Mouse (Mus musculus): Measurements from ENCODE around the gene Olfr463. TPM values are rescaled to one million over a fixed set of nuclear protein-coding genes. Genes with fewer than 3 reads are reported as not detected.

Gene Olfr463
- polyA plus RNA-seq, 1 experiment from 2014 or later, result not detected

Other genes starting within 250 kb of the Olfr463 start
- 0.90 and 1.2 TPM in 2 replicates for gene Rnf43, start 234.7 kb downstream of the Olfr463 start, polyA plus RNA-seq (2016; fragmentation: Nextera tagmentation; extraction: Ambion mirVana)
- 178 and 184 TPM in 2 replicates for gene Supt4a, start 159.8 kb downstream of the Olfr463 start, polyA plus RNA-seq (2016; fragmentation: Nextera tagmentation; extraction: Ambion mirVana)
- gene Tspoap1, start 136.8 kb downstream of the Olfr463 start, polyA plus RNA-seq (2016; fragmentation: Nextera tagmentation; extraction: Ambion mirVana), result 7.8 and 10.5 TPM in 2 replicates
- gene Mpo, start 103.8 kb downstream of the Olfr463 start, polyA plus RNA-seq (2016; fragmentation: Nextera tagmentation; extraction: Ambion mirVana), result 2.8 and 5.0 TPM in 2 replicates
- gene Lpo, start 69.1 kb downstream of the Olfr463 start, polyA plus RNA-seq (2016; fragmentation: Nextera tagmentation; extraction: Ambion mirVana), result 0.31 and 0.57 TPM in 2 replicates
- 17.2 and 18.6 TPM in 2 replicates for gene Mks1, start 44.2 kb downstream of the Olfr463 start, polyA plus RNA-seq (2016; fragmentation: Nextera tagmentation; extraction: Ambion mirVana)
- gene Epx, start 21.9 kb downstream of the Olfr463 start, polyA plus RNA-seq (2016; fragmentation: Nextera tagmentation; extraction: Ambion mirVana), result not detected in 2 replicates
- gene Olfr462, start 5.1 kb downstream of the Olfr463 start, polyA plus RNA-seq (2016; fragmentation: Nextera tagmentation; extraction: Ambion mirVana), result not detected in 2 replicates
- not detected in 2 replicates for gene Olfr464, start 23.6 kb upstream of the Olfr463 start, polyA plus RNA-seq (2016; fragmentation: Nextera tagmentation; extraction: Ambion mirVana)
- gene Dynll2, start 90.1 kb upstream of the Olfr463 start, polyA plus RNA-seq (2016; fragmentation: Nextera tagmentation; extraction: Ambion mirVana), result 29.4 and 39.9 TPM in 2 replicates
- gene Srsf1, start 150.0 kb upstream of the Olfr463 start, polyA plus RNA-seq (2016; fragmentation: Nextera tagmentation; extraction: Ambion mirVana), result 337 and 377 TPM in 2 replicates
- gene Vezf1, start 170.9 kb upstream of the Olfr463 start, polyA plus RNA-seq (2016; fragmentation: Nextera tagmentation; extraction: Ambion mirVana), result 64.7 and 64.8 TPM in 2 replicates
- 20.5 and 27.1 TPM in 2 replicates for gene Cuedc1, start 200.7 kb upstream of the Olfr463 start, polyA plus RNA-seq (2016; fragmentation: Nextera tagmentation; extraction: Ambion mirVana)

Data from hindbrain, embryonic 10.5 days (tissue).